Mouse (Mus musculus) hindbrain, embryonic 14.5 days (tissue): Measurements from ENCODE around the gene Fbxo28. TPM values are rescaled to one million over a fixed set of nuclear protein-coding genes. Genes with fewer than 3 reads are reported as not detected.

Source experiments
- ATAC-seq: fragments of 200-750 bp; cut with Nextera tagmentation; 2 replicates; pipeline ENCODE4 v1.8.0; 2017; ENCODE audit warnings: moderate number of reproducible peaks, mild to moderate bottlenecking, moderate TSS enrichment, moderate library complexity; ENCODE audit not compliant: low FRiP score
- DNase-seq: peaks from one replicate; pipeline ENCODE4 v3.0.0-alpha.2; 2015; ENCODE audit warnings: low spot score
- H3K27ac ChIP-seq: fragments of 300-500 bp; sonication (generic); 2 replicates; pipeline ENCODE4 v1.5.1; 2014; ENCODE audit warnings: mild to moderate bottlenecking, moderate library complexity
- H3K27me3 ChIP-seq: fragments of 300-500 bp; sonication (generic); 2 replicates; pipeline ENCODE4 v1.6.1; 2014; ENCODE audit warnings: mild to moderate bottlenecking, low read length, mixed read lengths; ENCODE audit not compliant: control insufficient read depth, insufficient read depth
- H3K36me3 ChIP-seq: fragments of 300-500 bp; sonication (generic); replicated peaks from 2 replicates; pipeline ENCODE4 v1.6.1; 2014; ENCODE audit not compliant: control insufficient read depth, insufficient read depth
- H3K4me1 ChIP-seq: fragments of 300-500 bp; sonication (generic); replicated peaks from 2 replicates; pipeline ENCODE4 v1.6.1; 2014; ENCODE audit warnings: antibody characterized with exemption, low read length, mixed read lengths; ENCODE audit not compliant: control insufficient read depth, insufficient read depth
- H3K4me2 ChIP-seq: fragments of 300-500 bp; sonication (generic); replicated peaks from 2 replicates; pipeline ENCODE4 v1.6.1; 2014; ENCODE audit warnings: mild to moderate bottlenecking, moderate library complexity
- H3K4me3 ChIP-seq: fragments of 300-500 bp; sonication (generic); replicated peaks from 2 replicates; pipeline ENCODE4 v1.5.1; 2014; ENCODE audit warnings: mild to moderate bottlenecking, low read length
- H3K9ac ChIP-seq: fragments of 300-500 bp; sonication (generic); 2 replicates; pipeline ENCODE4 v1.6.1; 2014
- H3K9me3 ChIP-seq: fragments of 300-500 bp; sonication (generic); 2 replicates; pipeline ENCODE4 v1.6.1; 2016; ENCODE audit warnings: low read length; ENCODE audit not compliant: control insufficient read depth
- WGBS: fragments of 180-500 bp; shearing (Covaris S2); extraction: QIAGEN DNeasy Blood & Tissue Kit; methylation state at CpG from one replicate; pipeline ENCODE4 v1.1.7; 2014; 5-methylcytosine and 5-hydroxymethylcytosine counted together
- polyA plus RNA-seq: library from polyadenylated mRNA; unstranded; fragments of >200 nt; fragmentation: Nextera tagmentation; extraction: Ambion mirVana; gene quantifications from 2 replicates; pipeline ENCODE4 v1.2.1, GENCODE M21; 2014

Fbxo28 gene
- polyA plus RNA-seq, 1 experiment from 2014 or later, result 35.8 TPM

GRCm38 (mm10) chr1:182287781-182288180 is 53.6 kb downstream of the Fbxo28 start:
- H3K4me2 ChIP-seq, result no peak overlapping the region
- no peaks in the 10 kb centered on the region; the same call in 1 of the 2 replicates for H3K4me1 ChIP-seq
- H3K27me3 ChIP-seq, result no peaks in the 10 kb centered on the region
- no peak overlapping the region for H3K27ac ChIP-seq
- WGBS, result 77% methylated on average over 7 of the region's 7 CpGs
- H3K9ac ChIP-seq, result no peak overlapping the region
- no peak overlapping the region for H3K4me3 ChIP-seq
- no peak for ATAC-seq
- no peak for DNase-seq
- no peaks in the 10 kb centered on the region for H3K9me3 ChIP-seq
- no peaks in the 10 kb centered on the region for H3K36me3 ChIP-seq

GRCm38 (mm10) chr1:182284795-182285194 is 56.6 kb downstream of the Fbxo28 start:
- Histone ChIP-seq H3K4me2 (no peak overlapping the region), H3K9me3 (no peaks in the 10 kb centered on the region), H3K27me3 (no peaks in the 10 kb centered on the region), H3K36me3 (no peaks in the 10 kb centered on the region), H3K27ac (no peak overlapping the region), H3K4me1 (peaks cover 20% of the 10 kb centered on the region), H3K4me3 (no peak overlapping the region), H3K9ac (no peak overlapping the region)
- no peak for DNase-seq
- 93% methylated on average over 2 of the region's 2 CpGs for WGBS
- ATAC-seq, result no peak

GRCm38 (mm10) chr1:182283231-182283630 is 58.2 kb downstream of the Fbxo28 start:
- Histone ChIP-seq H3K36me3 (peaks cover 12% of the 10 kb centered on the region), H3K9ac (no peak overlapping the region), H3K9me3 (no peaks in the 10 kb centered on the region), H3K27ac (no peak overlapping the region), H3K27me3 (no peaks in the 10 kb centered on the region), H3K4me3 (peak overlapping the region; percentile 57), H3K4me1 (peaks cover 20% of the 10 kb centered on the region), H3K4me2 (peak overlapping the region; percentile 84)
- 60% methylated on average over 7 of the region's 7 CpGs for WGBS
- no peak for ATAC-seq
- no peak for DNase-seq

- peaks cover 20% of the 10 kb centered on the region for H3K4me1 ChIP-seq
- under 1% methylated on average over 89 of the region's 94 CpGs for WGBS
- H3K9me3 ChIP-seq, result no peaks in the 10 kb centered on the region
- peak within 1 kb of the TSS; percentile 85 for H3K9ac ChIP-seq
- H3K36me3 ChIP-seq, result peaks cover 19% of the 10 kb centered on the region
- peak within 1 kb of the TSS; percentile 57 for H3K4me3 ChIP-seq
- peak; percentile 92 for ATAC-seq
- H3K27ac ChIP-seq, result peak within 1 kb of the TSS; percentile 85
- peak within 1 kb of the TSS; percentile 84 for H3K4me2 ChIP-seq
- DNase-seq, result peak; percentile 93
- no peaks in the 10 kb centered on the region for H3K27me3 ChIP-seq
These were observed 59.0 kb downstream of the Fbxo28 start, which contains the start of gene Degs1 for GRCm38 (mm10) chr1:182282091-182283075. TSS of gene Degs1 (minus strand) at chr1:182282804.

- peaks cover 20% of the 10 kb centered on the region for H3K4me1 ChIP-seq
- H3K9me3 ChIP-seq, result no peaks in the 10 kb centered on the region
- no peaks in the 10 kb centered on the region for H3K27me3 ChIP-seq
- H3K36me3 ChIP-seq, result peaks cover 30% of the 10 kb centered on the region
- peak overlapping the region; percentile 57 for H3K4me3 ChIP-seq
- no peak overlapping the region for H3K27ac ChIP-seq
- peak overlapping the region; percentile 84 for H3K4me2 ChIP-seq
- DNase-seq (no peak), ATAC-seq (no peak)
- peak overlapping the region; percentile 85 for H3K9ac ChIP-seq
- WGBS, result 17% methylated on average over 9 of the region's 9 CpGs
These were observed 60.1 kb downstream of the Fbxo28 start for GRCm38 (mm10) chr1:182281251-182281711.

GRCm38 (mm10) chr1:182280577-182280976 is 60.9 kb downstream of the Fbxo28 start:
- no peak for DNase-seq
- 53% methylated on average over 11 of the region's 11 CpGs for WGBS
- Histone ChIP-seq H3K9me3 (no peaks in the 10 kb centered on the region), H3K4me3 (peak overlapping the region; percentile 57), H3K36me3 (peaks cover 37% of the 10 kb centered on the region), H3K4me2 (peak overlapping the region; percentile 84), H3K4me1 (peaks cover 20% of the 10 kb centered on the region), H3K9ac (peak overlapping the region; percentile 85), H3K27me3 (no peaks in the 10 kb centered on the region), H3K27ac (no peak overlapping the region)
- no peak for ATAC-seq

GRCm38 (mm10) chr1:182280046-182280445 is 61.4 kb downstream of the Fbxo28 start:
- ATAC-seq (no peak), DNase-seq (no peak)
- H3K4me2 ChIP-seq, result peak overlapping the region; percentile 84
- peaks cover 20% of the 10 kb centered on the region for H3K4me1 ChIP-seq
- no peaks in the 10 kb centered on the region for H3K9me3 ChIP-seq
- no peak overlapping the region for H3K4me3 ChIP-seq
- no peaks in the 10 kb centered on the region for H3K27me3 ChIP-seq
- H3K36me3 ChIP-seq, result peaks cover 42% of the 10 kb centered on the region
- no peak overlapping the region for H3K9ac ChIP-seq
- no peak overlapping the region for H3K27ac ChIP-seq
- WGBS, result 85% methylated on average over 6 of the region's 6 CpGs

GRCm38 (mm10) chr1:182279436-182279835 is 62.0 kb downstream of the Fbxo28 start:
- ATAC-seq (no peak), DNase-seq (no peak)
- Histone ChIP-seq H3K4me3 (no peak overlapping the region), H3K4me1 (peaks cover 20% of the 10 kb centered on the region), H3K36me3 (peaks cover 45% of the 10 kb centered on the region), H3K4me2 (no peak overlapping the region), H3K27ac (no peak overlapping the region), H3K27me3 (no peaks in the 10 kb centered on the region), H3K9ac (no peak overlapping the region), H3K9me3 (no peaks in the 10 kb centered on the region)
- 92% methylated on average over 4 of the region's 4 CpGs for WGBS

- no peaks in the 10 kb centered on the region for H3K9me3 ChIP-seq
- H3K4me3 ChIP-seq, result no peak overlapping the region
- peaks cover 58% of the 10 kb centered on the region for H3K36me3 ChIP-seq
- H3K27ac ChIP-seq, result no peak overlapping the region
- ATAC-seq (no peak), DNase-seq (no peak)
- WGBS, result 93% methylated on average over 6 of the region's 6 CpGs
- no peak overlapping the region for H3K4me2 ChIP-seq
- H3K27me3 ChIP-seq, result no peaks in the 10 kb centered on the region
- peaks cover 2% of the 10 kb centered on the region for H3K4me1 ChIP-seq
- H3K9ac ChIP-seq, result no peak overlapping the region
These were observed 66.3 kb downstream of the Fbxo28 start for GRCm38 (mm10) chr1:182275109-182275508.
